Mouse (Mus musculus) liver, postnatal 0 days (tissue): ENCODE measurements around the gene Atp6v0e.

Experiments
- CTCF ChIP-seq: sonication (generic); IDR thresholded peaks from 2 replicates; pipeline ENCODE4 v1.5.1; 2016; ENCODE audit warnings: antibody characterized with exemption, low read depth
- EP300 ChIP-seq: IDR thresholded peaks from 2 replicates; pipeline ENCODE4 v1.6.1; 2016; ENCODE audit warnings: antibody characterized with exemption, low read depth, mild to moderate bottlenecking

DNA sequence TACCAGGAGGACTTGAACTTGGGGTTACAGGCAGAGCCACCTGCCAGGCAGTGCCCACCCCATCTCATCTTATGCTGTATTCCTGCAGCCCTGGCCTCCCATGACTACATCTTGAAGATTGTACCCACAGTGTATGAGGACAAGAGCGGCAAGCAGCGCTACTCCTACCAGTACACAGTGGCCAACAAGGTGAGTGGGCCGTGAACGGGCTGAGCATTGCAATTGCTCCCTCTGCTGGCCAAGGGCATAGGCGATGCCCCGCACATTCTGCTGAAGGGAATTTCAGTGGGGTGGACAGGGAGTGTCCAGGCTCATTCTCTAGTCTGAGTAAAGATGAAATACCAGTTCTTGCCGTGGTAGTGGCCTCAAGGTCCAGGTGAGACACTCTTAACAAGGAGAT lies 24.4 kb upstream of the Atp6v0e start:
- TF ChIP-seq CTCF = peak; percentile 100
- no peak for TF ChIP-seq EP300
